Mouse (Mus musculus) hindbrain, postnatal 0 days (tissue): ENCODE results near the gene Pcp4. TPM values are rescaled to one million over a fixed set of nuclear protein-coding genes. Genes with fewer than 3 reads are reported as not detected.
A peak's percentile ranks its signal among the peaks of the same experiment; 100 is the strongest.

Source experiments
- ATAC-seq: fragments of 200-750 bp; cut with Nextera tagmentation; 2 replicates; pipeline ENCODE4 v1.8.0; 2017; ENCODE audit warnings: mild to moderate bottlenecking, moderate TSS enrichment, moderate library complexity
- DNase-seq: peaks from one replicate; pipeline ENCODE4 v3.0.0-alpha.2; 2015; ENCODE audit warnings: low spot score
- H3K27ac ChIP-seq: fragments of 300-500 bp; sonication (generic); 2 replicates; pipeline ENCODE4 v1.5.1; 2014; ENCODE audit warnings: mild to moderate bottlenecking
- H3K27me3 ChIP-seq: fragments of 300-500 bp; sonication (generic); 2 replicates; pipeline ENCODE4 v1.6.1; 2014; ENCODE audit warnings: low read length, mixed read lengths; ENCODE audit not compliant: insufficient read depth
- H3K36me3 ChIP-seq: fragments of 300-500 bp; sonication (generic); 2 replicates; pipeline ENCODE4 v1.6.1; 2014; ENCODE audit warnings: low read length, mixed read lengths; ENCODE audit not compliant: insufficient read depth
- H3K4me1 ChIP-seq: fragments of 300-500 bp; sonication (generic); 2 replicates; pipeline ENCODE4 v1.6.1; 2014; ENCODE audit warnings: antibody characterized with exemption, low read length, mixed read lengths; ENCODE audit not compliant: insufficient read depth
- H3K4me2 ChIP-seq: fragments of 300-500 bp; sonication (generic); 2 replicates; pipeline ENCODE4 v1.6.1; 2014; ENCODE audit warnings: low read depth, mild to moderate bottlenecking, low read length, moderate library complexity, mixed read lengths
- H3K4me3 ChIP-seq: fragments of 300-500 bp; sonication (generic); 2 replicates; pipeline ENCODE4 v1.5.1; 2014; ENCODE audit warnings: low read length
- H3K9ac ChIP-seq: fragments of 300-500 bp; sonication (generic); replicated peaks from 2 replicates; pipeline ENCODE4 v1.6.1; 2014; ENCODE audit warnings: mild to moderate bottlenecking, low read length, moderate library complexity, mixed read lengths
- H3K9me3 ChIP-seq: fragments of 300-500 bp; sonication (generic); 2 replicates; pipeline ENCODE4 v1.6.1; 2016; ENCODE audit warnings: low read length, mixed read lengths
- CTCF ChIP-seq: IDR thresholded peaks from 2 replicates; pipeline ENCODE4 v1.5.1; 2016; ENCODE audit warnings: antibody characterized with exemption, control low read depth, low read depth
- WGBS: fragments of 180-500 bp; shearing (Covaris S2); extraction: QIAGEN DNeasy Blood & Tissue Kit; methylation state at CpG from one replicate; pipeline ENCODE4 v1.1.7; 2014; 5-methylcytosine and 5-hydroxymethylcytosine counted together
- polyA plus RNA-seq: library from polyadenylated mRNA; unstranded; fragments of >200 nt; fragmentation: Nextera tagmentation; extraction: Ambion mirVana; gene quantifications from 2 replicates; pipeline ENCODE4 v1.2.1, GENCODE M21; 2015
- total RNA-seq: library from RNA; depleted of rRNA; stranded (reverse); fragments of >200 nt; gene quantifications from 2 replicates; pipeline ENCODE4 v1.2.3, GENCODE M21; 2014

Pcp4 gene
- total and polyA plus RNA-seq, 2 experiments from 2014 or later: 218 to 753 TPM

DNA sequence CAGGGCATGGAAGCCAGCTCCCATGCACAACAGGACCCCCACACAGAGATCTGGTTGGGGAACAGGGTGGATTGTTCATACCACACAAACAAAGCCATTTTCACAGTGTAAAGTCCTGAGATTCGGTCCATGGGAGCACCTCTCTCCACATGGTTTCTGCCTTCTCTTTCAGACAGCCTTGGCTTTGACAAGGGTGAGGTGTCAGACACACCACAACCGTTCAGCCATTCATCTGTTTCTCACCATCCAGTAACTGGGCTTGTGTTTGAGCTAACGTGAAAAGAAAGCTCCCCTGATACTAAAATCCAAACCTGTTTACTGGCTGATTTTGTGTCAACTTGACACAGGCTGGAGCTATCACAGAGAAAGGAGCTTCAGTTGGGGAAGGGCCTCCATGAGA lies 6.8 kb downstream of the Pcp4 start:
- Histone ChIP-seq H3K27me3 (no peaks in the 10 kb centered on the region), H3K9me3 (no peaks in the 10 kb centered on the region), H3K4me1 (peaks cover 4% of the 10 kb centered on the region), H3K4me3 (no peak overlapping the region), H3K9ac (no peak overlapping the region), H3K4me2 (no peak overlapping the region), H3K36me3 (no peaks in the 10 kb centered on the region), H3K27ac (no peak overlapping the region)
- no peak for ATAC-seq
- TF ChIP-seq CTCF: no peak
- DNase-seq: no peak
- WGBS: 59% methylated on average over 3 of the region's 3 CpGs

DNA sequence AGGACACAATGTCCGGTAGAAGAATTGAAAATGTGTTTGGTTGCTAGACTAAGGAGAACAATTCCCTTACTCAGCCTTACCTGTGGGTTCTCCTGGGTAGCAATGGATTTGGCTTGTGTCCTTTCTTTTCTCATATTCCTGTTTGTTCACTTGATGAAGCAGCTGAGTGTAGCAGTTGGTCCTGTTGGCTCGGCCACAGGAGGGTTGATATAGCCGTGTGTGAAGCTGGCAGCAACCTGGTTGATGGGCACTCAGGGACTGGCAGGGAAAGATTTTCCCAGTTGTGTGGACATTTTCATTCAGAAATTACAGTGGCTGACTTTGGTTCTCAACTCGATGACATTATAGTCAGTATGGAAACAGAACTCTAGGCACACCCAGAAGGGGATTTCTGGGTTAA lies 14.4 kb downstream of the Pcp4 start:
- Histone ChIP-seq H3K4me3 (no peak overlapping the region), H3K9ac (no peak overlapping the region), H3K4me2 (no peak overlapping the region), H3K27me3 (no peaks in the 10 kb centered on the region), H3K4me1 (no peaks in the 10 kb centered on the region), H3K9me3 (no peaks in the 10 kb centered on the region), H3K27ac (no peak overlapping the region), H3K36me3 (no peaks in the 10 kb centered on the region)
- 78% methylated on average over 4 of the region's 4 CpGs for WGBS
- DNase-seq: no peak
- ATAC-seq: no peak
- TF ChIP-seq CTCF: no peak

DNA sequence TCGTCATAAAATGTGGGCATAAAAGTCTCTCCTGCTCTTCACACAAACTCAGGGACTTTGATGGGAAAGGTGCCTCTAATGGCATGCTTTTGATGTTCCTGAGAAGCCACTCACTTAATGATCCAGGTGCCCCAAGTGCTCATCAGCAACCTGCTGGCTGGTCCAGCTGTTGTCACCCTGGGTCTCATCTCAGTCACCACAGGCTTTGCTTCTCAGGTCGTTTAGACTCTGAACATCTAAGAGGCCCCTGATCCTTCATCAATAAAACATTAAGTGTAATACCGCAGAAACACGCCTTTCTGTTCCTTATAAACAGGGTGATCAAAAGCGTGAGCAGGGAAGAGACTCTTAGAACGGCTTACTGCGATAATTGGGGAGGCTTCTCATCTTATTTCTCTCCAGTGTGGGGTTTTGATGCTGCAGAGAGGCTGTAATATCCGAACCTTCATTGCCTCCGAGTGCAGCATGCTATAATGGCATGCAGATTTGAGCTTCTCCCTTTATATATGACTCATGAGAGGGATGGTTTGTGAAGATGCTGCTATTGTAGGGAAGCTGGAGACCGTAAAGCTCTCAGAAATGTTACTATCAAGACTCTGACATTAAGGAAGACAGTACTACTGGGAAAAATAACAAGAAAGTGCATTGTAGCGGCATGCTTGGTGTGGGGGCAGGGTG lies 19.7 kb downstream of the Pcp4 start:
- Histone ChIP-seq H3K9ac (no peak overlapping the region), H3K4me1 (peaks cover 6% of the 10 kb centered on the region; the same call in 1 of the 2 replicates), H3K27ac (no peak overlapping the region), H3K9me3 (no peaks in the 10 kb centered on the region), H3K36me3 (no peaks in the 10 kb centered on the region), H3K4me3 (no peak overlapping the region), H3K27me3 (no peaks in the 10 kb centered on the region), H3K4me2 (no peak overlapping the region)
- ATAC-seq (0 out of 2 replicates have a peak, but pooled peaks have one; percentile 35), DNase-seq (no peak)
- TF ChIP-seq CTCF: no peak
- 71% methylated on average over 11 of the region's 11 CpGs for WGBS

DNA sequence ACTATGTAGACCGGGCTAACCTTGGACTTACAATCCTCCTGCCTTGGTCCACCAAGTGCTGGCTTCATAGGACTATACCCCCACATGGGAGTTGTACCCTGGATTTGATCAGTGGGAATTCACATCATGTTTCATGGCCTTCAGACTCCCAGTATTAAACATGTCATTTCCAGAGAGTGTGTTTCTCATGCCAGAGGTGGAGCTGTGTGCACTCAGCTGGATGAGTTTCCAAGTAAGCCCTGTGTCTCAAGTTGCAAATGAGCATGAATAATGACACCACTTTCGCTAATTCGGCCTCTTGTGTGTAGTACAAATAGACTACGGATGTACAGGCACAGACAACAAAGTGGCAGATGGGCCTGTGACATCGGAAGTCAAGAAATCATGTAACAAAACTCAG lies 20.6 kb downstream of the Pcp4 start:
- Histone ChIP-seq H3K27ac (no peak overlapping the region), H3K9me3 (no peaks in the 10 kb centered on the region), H3K36me3 (no peaks in the 10 kb centered on the region), H3K27me3 (no peaks in the 10 kb centered on the region), H3K9ac (no peak overlapping the region), H3K4me2 (no peak overlapping the region), H3K4me3 (no peak overlapping the region), H3K4me1 (peaks cover 6% of the 10 kb centered on the region; the same call in 1 of the 2 replicates)
- 75% methylated on average over 5 of the region's 5 CpGs for WGBS
- no peak for DNase-seq
- no peak for TF ChIP-seq CTCF
- ATAC-seq: no peak

DNA sequence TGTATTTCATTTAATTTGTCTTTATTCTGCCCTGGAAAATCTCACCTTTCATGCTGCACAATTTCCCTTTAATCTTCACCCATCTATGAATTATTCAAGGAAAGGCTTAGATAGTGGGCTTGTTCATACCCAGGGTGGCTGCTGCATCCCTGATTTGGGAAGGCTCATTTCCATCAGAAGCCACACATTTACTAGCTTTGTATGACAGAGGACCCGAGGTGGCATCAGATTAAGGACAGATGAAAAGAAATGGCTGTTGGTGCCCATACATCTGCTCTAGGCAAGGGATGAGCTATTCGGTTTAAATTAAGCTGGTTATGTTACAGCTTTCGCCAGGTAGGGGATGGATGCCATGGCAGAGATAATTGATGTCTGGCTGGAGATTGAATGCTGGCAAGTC lies 24.1 kb downstream of the Pcp4 start:
- no peaks in the 10 kb centered on the region for H3K36me3 ChIP-seq
- no peaks in the 10 kb centered on the region for H3K27me3 ChIP-seq
- no peak overlapping the region for H3K4me3 ChIP-seq
- DNase-seq: no peak
- H3K9me3 ChIP-seq: no peaks in the 10 kb centered on the region
- H3K4me2 ChIP-seq: no peak overlapping the region
- peaks cover 6% of the 10 kb centered on the region; the same call in 1 of the 2 replicates for H3K4me1 ChIP-seq
- H3K9ac ChIP-seq: no peak overlapping the region
- no peak for ATAC-seq
- TF ChIP-seq CTCF: no peak
- H3K27ac ChIP-seq: no peak overlapping the region; the same call in 1 of the 2 replicates
- 70% methylated on average over 3 of the region's 3 CpGs for WGBS

DNA sequence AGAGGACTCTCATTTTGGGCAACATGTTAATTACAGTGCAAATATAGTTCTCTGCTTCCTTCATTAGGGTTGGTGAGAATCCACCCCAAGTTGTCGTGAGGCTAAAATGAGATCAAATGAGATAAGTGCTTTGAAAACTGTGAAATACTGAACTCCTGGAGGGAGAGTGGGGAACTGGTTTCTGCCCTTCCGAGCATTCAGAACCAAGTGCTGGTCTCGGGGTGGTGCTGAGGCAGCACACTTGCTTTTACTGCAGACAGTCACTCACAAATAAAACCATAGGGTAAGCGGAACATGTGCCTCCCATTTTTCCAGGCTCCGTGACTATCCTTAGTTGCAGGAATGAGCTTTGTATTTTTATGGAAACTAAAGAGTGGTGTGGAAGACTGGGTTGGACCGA lies 26.7 kb downstream of the Pcp4 start:
- TF ChIP-seq CTCF: no peak
- Histone ChIP-seq H3K36me3 (no peaks in the 10 kb centered on the region), H3K27me3 (no peaks in the 10 kb centered on the region), H3K4me3 (no peak overlapping the region), H3K4me1 (peaks cover 6% of the 10 kb centered on the region; the same call in 1 of the 2 replicates), H3K27ac (no peak overlapping the region), H3K4me2 (no peak overlapping the region), H3K9me3 (no peaks in the 10 kb centered on the region), H3K9ac (no peak overlapping the region)
- no peak for ATAC-seq
- DNase-seq: no peak
- WGBS: 83% methylated on average over 6 of the region's 6 CpGs

DNA sequence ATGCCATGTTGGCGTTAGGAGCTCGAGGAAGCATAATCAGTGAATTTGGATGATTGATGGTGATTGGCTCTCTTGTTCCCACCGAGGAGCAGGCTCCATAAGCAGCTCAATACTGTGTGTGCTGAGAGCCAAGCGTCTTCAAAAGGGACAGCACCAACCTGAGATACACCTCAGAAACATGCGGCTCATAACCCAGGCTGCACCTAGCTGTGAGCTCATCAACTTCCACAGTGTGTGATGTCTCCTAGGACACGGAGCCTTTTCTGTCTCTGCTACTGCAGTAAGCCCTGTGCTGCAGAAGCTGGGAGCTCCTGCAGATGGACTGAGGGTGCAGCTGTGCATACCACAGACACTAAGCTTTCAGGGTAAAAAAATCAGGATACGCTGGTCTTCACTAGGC lies 31.5 kb downstream of the Pcp4 start:
- no peak for TF ChIP-seq CTCF
- Histone ChIP-seq H3K27me3 (no peaks in the 10 kb centered on the region), H3K4me3 (no peak overlapping the region), H3K4me1 (peaks cover 9% of the 10 kb centered on the region; the same call in 1 of the 2 replicates), H3K36me3 (no peaks in the 10 kb centered on the region), H3K4me2 (no peak overlapping the region), H3K27ac (peak overlapping the region; percentile 38; the same call in 1 of the 2 replicates), H3K9me3 (no peaks in the 10 kb centered on the region), H3K9ac (no peak overlapping the region)
- DNase-seq: peak; percentile 33
- 49% methylated on average over 7 of the region's 7 CpGs for WGBS
- ATAC-seq: peak; percentile 75; the same call in 1 of the 2 replicates
